Mouse (Mus musculus) kidney, adult 2 months (tissue): ENCODE measurements at regions not wholly inside any gene's neighbourhood (a gene's known extent, or its start where the extent isn't known, plus 50 kb on each side); places are given as distances from the start of the nearest gene placed in this dataset.

Source experiments
- CTCF ChIP-seq: fragments of 200-500 bp; conservative IDR thresholded peaks from 2 replicates; pipeline ENCODE4 v1.5.1; 2011; ENCODE audit warnings: low read depth, mild to moderate bottlenecking, control low read depth, low read length, moderate library complexity, mixed read lengths; ENCODE audit not compliant: insufficient read depth, insufficient read length
- POLR2A ChIP-seq: fragments of 200-500 bp; IDR thresholded peaks from one replicate; pipeline ENCODE4 v1.6.1; 2011; ENCODE audit warnings: low read depth, low read length, control low read depth

- TF ChIP-seq CTCF (no peak), POLR2A (no peak)
Measured at GRCm38 (mm10) chr12:54443285-54443684, 213.1 kb downstream of the Sptssa start.
